Mouse (Mus musculus): ENCODE measurements around the gene Ctnnbl1.

Gene Ctnnbl1

DNA sequence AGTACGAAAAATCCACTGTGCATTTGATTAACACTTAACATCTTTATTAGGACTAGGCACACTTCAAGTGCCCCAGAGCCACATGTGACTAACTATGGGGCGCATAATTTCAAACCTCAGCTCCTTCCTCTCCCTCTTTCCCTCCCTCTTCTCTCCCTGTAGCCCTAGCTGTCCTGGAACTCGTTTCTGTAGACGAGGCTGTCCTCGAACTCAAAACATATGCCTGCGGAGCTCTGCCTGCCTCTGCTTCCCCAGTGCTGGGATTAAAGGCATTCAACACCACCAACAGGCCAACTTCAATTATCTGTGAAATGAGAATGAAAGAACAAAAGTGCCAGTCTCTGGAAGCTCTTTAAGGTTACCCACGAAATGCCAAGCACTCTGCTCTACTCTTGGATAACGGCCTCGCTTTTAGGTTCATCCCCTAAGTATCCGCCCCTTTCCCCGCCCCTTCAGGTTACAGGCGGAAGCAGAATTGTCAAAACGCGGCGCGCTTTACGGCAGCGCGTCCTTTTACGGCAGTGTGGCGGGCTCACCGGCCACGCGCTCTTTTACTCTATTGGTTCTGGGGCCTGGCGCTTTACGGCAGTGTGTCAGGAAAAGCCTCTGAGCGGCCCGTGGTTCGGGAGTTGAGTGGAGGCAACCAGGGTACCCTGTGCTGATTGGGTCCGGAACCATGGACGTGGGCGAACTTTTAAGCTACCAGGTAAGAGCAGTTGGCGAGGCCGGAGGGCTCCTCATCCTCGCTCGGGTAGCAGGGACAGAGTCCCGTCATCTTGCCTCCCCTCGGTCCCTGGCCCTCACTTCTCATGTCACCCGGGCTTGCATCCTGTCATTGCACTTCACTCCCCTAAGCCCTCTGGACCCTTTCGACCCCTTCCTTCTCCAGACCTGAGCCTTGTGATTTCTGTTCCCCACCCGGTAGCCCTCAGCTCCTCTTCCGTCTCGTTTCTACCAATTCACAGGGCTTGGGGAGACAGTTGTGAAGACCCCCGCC lies at the start of gene Ctnnbl1:
TSS of gene Ctnnbl1 (plus strand) at position 548 of the 997 bp plus-strand sequence.
- DNase-seq (ENCODE audit: low spot score in 2 of 2) = peak; percentile 98 to 100

DNA sequence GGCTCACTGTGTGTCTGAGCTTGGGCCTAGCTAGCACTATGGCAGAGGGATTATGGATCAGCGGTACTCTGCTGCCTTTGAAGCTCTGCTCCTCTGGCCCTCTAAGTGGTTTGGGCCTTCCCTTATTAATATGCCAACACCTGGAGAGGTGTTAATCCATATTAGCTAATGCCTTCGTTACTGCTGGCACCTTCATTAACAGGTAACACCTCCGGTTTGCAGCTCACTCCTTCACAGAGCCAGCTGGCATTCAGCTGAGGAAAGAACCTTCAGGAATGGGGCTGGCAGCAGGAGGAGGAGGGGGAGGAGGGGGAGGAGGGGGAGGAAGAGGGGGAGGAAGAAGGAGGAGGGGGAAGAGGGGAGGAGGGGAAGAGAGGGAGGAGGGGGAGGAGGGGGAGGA lies 49.7 kb upstream of the Ctnnbl1 start:
- no peak for DNase-seq (ENCODE audit: low spot score in 2 of 2)

DNA sequence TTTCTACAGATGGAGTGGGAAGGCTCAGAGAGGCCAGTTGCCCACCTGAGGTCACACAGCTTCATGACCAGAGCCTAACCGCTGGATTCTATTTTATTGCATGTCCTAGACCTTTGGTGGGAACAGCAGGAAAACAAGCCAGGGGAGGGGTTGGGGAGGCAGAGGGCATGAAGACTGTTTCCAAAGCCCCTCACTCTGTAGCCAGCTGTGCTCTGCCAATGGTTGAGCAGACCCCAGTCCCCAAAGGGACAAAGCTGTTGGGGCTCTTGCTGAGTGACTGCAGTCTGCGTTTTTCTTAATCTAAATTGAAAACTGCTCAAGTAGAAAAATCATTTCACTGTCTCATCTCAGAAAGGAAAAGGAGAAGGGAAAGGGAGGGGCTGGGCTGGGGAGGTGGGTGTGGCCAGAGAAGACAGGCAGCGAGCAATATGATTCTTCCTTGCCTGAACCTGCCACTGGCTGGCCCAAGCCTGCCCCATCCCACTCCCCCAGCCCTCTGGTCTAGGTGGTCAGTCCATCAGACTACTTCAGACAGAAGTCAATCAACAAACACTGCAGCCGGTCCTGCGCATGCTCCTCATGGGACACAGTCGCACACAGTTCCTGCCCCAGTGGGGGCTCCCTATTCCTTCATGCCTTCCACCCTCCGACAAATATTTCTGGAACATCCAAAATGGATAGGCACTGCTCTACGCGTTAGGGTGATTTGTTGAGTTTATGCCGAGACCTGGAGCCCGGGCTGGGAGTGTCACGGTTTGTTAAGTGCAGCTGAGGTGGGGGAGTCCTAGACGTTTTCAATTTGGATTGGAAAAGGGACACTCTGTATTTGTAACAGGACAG lies 45.7 kb upstream of the Ctnnbl1 start:
- no peak for DNase-seq (ENCODE audit: low spot score in 2 of 2)

DNA sequence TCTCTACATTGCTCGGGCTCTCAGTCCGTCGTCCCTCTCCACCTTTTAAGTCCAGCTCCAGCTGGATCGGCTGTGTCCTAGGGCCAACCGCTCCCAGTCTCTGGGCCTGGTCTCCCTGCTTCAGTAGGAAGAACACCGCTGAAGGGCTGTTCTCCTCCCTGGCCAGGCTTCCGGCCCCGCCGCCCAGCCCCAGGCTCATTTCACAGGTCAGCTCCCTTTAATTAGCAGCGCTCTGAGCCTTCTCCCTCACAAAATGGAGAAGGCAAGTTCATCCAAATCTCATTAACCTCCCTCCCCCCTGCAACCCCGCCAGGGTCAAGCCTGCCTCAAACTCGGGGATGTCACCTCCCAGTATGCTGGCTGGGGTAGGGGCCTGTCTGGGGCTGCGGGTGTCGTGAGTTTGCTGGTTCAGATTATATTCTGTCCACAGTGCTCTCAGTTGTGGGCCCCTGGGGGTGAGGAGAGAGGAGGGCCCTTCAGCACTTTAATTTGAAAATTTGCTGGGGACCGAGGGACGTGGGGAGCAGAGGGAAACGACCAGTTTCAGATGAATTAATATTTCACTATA lies 44.8 kb upstream of the Ctnnbl1 start:
- DNase-seq (ENCODE audit: low spot score in 2 of 2) = no peak

DNA sequence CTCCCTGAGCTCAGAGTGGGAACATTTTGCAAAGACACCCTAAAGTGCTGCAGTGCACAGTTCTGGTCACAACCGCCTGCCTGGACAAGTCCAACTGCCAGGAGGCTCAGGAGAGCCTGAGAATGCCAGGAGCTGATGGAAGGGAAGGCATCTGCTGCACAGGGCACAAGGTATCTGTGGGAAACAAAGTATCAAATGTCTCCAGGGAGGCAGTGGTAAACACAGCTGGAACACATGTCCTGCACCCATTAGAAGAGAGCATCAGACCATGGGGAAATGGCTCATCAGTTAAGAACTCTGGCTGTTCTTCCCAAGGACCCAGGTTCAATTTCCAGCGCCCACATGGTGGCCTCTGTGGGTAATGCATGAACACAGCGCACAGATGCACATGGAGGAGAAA lies 43.6 kb upstream of the Ctnnbl1 start:
- DNase-seq (ENCODE audit: low spot score in 2 of 2) = no peak

DNA sequence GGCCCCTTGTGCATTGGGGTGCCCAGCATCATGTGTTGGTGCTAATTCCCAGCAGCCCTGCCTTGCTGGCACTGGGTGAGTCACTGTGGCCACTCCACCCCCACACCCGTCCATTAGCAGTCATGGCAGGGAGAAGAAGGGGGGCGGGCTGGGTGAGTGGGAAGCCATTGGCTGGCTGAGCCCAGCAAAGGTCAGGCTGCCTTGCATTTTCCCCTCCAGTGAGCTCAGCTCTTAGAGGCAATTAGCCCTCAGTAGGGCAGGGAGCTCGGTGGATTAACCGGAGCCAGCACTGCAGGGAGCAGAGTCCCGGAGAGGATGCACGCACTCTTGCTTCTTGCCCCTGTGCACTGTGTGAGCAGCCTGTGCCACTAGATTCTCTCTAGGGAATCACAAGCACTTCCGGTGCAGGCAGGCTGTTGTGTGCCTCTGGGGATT lies 40.9 kb upstream of the Ctnnbl1 start:
- peak; percentile 20 to 28 for DNase-seq (ENCODE audit: low spot score in 2 of 2)

DNA sequence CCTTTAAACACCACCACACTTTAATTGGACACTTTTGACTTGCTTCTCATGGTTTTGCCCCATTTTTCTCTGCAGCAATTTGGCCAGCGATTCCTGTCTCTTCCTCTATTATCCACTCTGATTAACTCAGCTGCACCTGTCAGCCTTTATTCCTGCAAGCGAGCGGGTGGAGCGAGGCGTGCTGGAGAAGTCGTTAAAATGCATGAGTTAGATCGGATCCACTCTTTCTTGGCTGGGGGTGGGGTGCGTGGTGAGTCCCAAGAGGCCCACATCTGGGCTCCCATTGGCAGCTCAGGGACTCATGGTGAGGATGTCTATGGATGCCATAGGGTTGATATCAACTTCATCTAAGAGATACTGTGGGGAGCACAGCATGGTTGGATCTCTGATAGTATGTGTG lies 34.0 kb upstream of the Ctnnbl1 start:
- no peak for DNase-seq (ENCODE audit: low spot score in 2 of 2)

DNA sequence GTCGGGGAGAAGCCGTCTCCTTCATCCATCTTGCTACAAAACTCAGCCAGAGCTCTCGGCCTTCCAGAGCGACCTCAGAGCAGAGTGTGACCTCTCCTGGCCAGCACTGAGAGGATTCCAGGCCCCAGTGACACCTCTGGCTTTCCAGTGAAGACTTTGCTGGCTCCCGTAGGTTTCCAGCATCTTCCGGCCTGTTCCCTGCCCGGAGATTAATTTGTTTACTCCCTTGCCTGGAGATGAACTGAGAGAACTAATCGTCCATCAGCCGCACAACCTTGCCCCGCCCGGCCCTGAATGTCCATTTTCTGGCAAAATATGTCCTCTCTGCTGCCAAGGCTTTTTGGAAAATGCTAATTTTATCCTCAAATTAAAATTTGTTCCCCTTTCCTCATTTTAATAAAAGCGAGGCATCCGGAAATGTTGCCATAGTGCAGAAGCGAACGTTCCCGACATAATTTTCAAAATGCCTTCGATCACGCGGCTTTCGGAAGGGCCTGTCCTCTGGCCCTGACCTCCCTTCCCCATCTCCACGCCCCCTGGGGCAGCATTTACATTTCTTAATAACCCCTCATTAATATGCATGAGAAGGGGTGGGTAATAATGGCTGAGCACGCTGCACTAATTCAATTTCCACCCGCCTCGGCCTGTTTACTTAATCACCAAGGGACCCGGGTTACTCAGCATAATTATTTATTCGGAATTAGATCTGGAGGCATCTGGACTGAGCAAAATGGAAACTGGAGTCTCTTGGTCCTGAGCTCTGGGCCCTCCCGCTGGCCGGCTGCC lies 32.0 kb upstream of the Ctnnbl1 start:
- peak in 1 of 2 experiments; percentile 20 for DNase-seq (ENCODE audit: low spot score in 2 of 2)

DNA sequence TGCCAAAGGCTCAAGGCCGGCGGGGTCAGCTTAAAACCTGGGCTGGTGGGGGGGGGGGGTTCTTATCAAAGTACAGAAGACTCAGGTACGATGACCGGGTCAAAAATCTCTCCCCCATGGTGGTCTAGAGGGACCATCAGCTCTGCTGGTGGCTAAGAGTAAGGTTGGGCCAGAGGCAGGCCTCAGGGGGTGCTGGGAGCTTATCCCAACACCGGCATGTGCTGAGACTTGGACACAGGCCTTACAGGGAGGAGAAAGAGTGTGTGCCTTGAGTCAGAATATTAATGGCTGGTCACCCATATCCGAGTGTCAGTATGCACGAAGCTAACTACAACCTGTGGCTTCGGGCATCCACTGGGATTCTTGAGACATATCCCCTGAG lies 31.4 kb upstream of the Ctnnbl1 start:
- no peak for DNase-seq (ENCODE audit: low spot score in 2 of 2)

DNA sequence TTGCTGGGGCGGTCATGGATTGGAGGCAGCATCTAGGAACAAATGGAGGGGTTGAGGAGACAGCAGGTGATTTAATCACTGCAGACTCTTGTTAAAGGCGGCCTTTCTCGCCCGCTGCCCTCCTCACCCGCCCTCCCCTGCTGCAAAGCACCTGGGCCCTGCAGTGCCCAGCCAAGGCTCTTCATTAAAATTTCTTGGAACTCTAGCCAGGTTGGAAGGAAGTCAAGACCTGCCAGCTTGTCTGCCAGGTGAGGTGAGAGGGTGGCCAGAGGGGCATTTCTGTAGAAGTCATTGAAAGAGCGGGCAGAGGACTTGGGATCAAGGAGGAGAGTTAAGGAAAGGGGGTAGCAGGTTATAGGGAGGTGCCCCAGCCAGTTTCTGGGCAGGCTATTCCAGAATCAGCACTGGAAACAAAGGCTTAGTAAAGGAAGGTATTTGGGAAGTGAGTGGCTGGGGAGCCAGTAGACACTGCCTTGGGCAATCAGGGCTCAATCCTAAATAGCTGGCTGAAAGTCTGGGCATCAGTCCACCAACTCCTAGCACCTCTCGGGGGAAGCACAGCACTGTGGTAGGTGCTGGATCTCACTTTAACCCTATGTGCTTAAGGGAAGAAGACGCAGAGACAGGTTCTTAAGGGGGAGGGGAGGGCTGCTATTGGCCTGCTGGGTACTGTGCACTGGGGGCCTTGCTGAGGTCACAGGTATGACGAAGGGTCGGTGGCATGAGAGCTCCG lies 29.8 kb upstream of the Ctnnbl1 start:
- no peak for DNase-seq (ENCODE audit: low spot score in 2 of 2)

DNA sequence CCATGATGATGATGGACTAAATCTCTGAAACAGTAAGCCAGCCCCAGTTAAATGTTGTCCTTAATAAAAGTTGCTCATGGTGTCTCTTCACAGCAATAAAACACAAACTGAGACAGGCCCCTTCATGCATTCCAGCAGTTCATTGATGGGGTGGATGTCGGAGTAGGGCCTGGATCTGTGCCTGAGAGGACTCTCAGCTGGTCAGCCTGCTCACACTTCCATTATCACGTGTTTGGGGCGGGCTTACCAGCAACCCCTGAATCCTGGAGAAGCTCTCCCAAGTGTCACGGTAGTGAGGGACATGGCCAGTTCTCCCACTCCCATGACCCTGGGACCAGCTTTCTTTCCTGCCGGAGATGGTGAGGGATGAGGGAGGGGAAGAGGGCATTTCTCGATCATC lies 24.5 kb upstream of the Ctnnbl1 start:
- no peak for DNase-seq (ENCODE audit: low spot score in 2 of 2)

DNA sequence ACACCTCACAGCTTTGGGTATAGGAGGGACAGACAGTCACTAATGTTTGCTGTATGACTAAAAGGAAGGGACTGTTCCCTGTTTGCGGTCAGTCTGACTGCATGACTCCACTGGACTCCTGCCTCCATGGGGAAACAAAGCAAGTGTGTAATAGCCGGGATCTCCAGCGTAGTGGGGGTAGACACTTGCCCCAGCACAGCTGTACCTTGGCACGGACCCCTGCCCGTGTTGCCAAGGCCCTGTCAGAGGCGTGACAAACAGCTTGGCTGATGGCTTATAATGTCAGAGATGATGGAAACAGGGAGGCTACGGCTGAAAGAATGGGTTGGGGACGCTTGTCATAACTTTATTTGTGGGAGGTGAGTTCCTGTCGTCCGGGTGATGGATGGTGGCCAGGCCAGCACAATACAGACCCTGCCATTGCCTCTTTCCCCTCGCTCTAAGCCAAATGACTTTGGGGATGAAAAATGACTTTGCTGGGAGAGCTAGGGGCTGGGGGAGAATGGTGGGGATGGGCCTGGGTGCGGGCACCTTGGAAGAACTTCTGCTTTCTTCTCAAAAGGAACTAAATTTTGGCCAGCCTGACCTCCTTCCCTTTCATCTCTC lies 21.5 kb upstream of the Ctnnbl1 start:
- peak in 1 of 2 experiments; percentile 7 for DNase-seq (ENCODE audit: low spot score in 2 of 2)

DNA sequence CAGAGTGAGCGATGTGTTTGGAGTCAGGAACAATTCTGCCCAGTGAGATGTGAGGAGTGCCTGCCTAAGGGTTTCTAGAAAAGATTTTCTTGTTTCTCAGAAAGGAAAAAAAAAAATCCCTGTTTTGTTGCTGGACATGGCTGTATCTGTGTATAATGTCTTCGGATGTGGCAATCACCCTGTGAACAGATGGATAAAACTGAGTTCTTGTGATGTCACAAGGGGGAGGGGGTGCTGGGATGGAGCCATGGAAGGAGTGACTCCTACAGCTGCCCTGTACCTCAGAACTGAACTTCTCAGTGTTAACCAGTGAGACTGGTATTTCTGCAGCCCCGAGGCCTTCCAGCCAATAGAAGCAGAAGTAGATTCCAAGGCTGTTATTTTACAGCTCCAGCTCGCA lies 18.8 kb upstream of the Ctnnbl1 start:
- DNase-seq (ENCODE audit: low spot score in 2 of 2) = no peak

DNA sequence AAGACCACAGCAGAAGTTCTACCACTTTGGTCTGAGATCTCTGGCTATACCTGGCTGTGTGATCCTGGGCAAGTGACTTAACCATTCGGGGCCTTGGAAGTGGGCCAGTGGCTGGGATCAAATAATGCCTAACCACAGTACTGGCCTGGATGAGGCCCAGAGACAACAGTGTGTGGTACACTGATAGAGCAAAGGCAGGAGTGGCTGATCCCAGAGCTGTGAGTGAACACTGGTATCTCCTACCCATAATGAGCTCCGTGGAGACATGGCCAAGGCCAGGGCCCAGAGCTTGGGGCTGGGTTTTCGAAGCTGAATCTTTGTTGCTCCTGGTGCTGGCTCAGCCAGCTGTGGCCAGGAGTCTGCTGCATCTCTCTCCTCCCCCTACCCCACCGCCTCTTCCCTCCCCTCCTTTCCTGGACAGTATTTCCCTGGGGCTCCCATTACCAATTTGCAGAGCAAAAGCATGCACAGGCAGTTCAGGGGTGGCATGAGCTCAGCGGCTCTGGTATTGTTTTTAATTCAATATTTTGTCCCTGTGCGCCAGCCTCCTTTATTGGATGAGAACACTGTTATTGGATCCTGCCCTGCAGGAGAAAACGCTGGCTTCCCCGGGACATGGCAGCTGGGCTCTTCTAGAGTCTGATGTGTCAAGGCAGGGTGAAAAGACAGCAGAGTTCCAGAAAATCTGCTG lies 13.2 kb upstream of the Ctnnbl1 start:
- DNase-seq (ENCODE audit: low spot score in 2 of 2) = no peak

DNA sequence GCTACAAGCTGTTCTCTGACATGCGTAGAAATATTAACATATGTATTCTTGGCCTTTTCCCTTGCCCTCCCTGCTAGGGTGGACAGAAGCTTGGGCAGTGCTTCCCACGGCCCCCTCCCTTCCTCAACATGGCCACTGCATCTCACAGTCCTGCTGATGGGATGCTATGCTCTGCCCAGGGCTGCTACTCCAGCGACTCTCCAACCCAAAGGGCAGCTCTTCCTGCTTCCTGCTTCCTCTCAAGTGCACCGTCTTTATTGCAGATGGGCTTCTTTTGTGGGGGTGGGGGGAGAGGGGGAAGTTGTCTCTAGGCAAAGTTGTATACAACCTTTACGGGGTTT lies 12.7 kb upstream of the Ctnnbl1 start:
- DNase-seq (ENCODE audit: low spot score in 2 of 2) = no peak

DNA sequence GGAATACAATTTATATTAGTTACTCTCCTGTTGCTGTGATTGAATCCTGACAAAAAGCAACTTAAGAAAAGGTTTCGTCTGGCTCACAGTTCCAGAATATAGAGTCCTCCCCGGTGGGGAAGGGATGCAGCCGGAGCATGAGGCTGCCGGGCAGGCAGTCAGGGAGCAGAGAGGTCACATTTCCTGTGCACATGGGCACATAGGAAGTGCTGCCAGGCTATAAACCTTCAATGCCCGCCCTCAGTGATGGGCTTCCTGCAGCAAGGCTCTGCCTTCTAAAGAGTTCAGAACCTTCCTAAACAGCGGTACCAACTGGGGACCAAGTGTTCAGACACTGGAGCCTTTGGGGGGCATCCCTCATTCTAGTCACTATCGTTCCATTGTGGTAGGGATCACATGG lies 7.4 kb downstream of the Ctnnbl1 start:
- no peak for DNase-seq (ENCODE audit: low spot score in 2 of 2)

DNA sequence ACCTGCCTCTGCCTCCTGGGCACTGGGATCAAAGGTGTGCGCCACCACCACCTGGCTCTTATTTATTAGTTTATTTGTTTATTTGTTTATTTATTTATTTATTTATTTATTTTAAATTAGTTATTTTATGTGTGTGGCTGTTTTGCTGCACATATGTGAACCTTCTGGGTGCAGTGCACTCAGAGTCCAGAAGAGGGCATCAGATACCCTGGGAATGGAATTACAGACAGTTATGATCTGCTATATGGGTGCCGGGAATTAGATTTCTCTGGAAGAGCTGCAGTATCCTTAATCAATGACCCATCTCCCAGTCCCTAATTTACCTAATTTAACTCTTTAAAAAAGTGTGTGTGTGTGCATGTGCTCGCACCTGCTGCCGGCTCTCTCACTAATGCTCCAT lies 8.5 kb downstream of the Ctnnbl1 start:
- no peak for DNase-seq (ENCODE audit: low spot score in 2 of 2)

DNA sequence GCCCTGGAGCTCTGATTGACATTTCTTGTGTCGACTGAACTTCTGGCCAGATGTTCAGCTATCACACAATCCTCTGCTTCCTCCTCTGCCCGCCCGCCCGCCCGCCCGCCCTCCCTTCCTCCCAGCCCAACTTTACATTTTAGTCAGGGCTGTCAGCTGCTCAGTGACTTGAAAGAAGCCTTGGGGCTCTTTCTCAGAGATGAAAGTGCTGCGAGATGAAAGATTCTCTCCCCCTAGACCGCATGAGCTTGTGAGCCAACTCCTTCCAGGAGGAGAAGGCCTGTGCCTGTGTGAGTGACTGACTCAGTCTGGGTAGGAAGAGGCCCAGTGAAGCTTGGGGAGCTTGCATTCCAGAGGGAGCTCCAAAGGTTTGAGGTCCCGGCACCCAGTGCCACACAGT lies 9.4 kb downstream of the Ctnnbl1 start:
- DNase-seq (ENCODE audit: low spot score in 2 of 2) = no peak

DNA sequence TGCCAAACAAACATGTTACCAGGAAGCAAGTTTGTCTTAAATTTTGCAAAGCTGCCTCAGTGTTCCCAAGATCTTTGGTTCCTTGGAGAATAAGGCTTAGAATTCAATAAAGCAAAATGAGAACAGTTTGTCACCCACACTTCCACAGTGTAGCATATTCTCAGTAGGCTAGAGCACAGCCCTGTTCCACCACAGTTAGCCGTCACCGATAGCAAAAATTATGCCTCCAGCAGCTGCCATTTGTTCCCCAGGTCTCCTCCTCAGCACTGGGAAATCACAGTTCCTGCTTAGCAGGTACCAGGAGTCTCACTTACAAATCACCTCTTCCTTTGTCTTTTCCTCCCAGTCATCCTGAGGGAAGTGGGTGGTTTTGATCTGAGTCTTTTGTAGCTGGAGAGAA lies 10.8 kb downstream of the Ctnnbl1 start:
- peak in 1 of 2 experiments; percentile 35 for DNase-seq (ENCODE audit: low spot score in 2 of 2)

DNA sequence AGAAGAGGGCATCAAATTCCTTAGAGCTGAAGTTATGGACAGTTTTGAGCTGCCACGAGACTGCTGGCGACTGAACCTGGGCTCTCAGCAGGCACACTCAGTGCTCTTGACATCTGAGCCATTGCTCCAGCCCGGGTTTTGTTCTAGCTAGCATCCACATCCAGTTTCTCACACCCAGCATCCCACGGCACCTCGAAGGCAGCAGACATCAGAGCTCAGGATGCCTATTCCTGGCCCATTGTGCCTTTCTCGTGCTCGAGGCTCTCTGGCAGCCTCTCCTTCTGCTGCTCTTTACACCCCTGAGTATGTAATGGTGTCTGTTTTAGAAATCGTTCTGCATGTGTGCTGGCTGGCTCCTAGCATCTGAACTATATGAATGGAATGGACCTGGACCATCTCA lies 13.3 kb downstream of the Ctnnbl1 start:
- DNase-seq (ENCODE audit: low spot score in 2 of 2) = no peak

Data from left cerebral cortex, adult 9 months (tissue).